Mouse (Mus musculus) Patski (cell line): Measurements from ENCODE around the gene Usf3. TPM values are rescaled to one million over a fixed set of nuclear protein-coding genes. Genes with fewer than 3 reads are reported as not detected.

Experiments
- ATAC-seq: fragments of 100-300 bp; one replicate; pipeline ENCODE4 v1.8.0; 2021
- CTCF ChIA-PET: fragments of 350-600 bp; sonication (Branson Sonifier 250); formaldehyde crosslinking; loops from one replicate; lab custom pipeline; 2022; ENCODE audit warnings: inconsistent platforms; lab: Charles Lee
- POLR2A ChIA-PET: fragments of 350-600 bp; sonication (Branson Sonifier 250); formaldehyde crosslinking; loops from one replicate; lab custom pipeline; 2022; ENCODE audit warnings: antibody characterized with exemption, inconsistent platforms; lab: Charles Lee
- DNase-seq: peaks from one replicate; pipeline ENCODE4 v3.0.0-alpha.2; 2011; ENCODE audit warnings: low read depth, low spot score
- H3K27me3 ChIP-seq: fragments of 371-371 bp; one replicate; pipeline ENCODE4 v1.5.1; 2021
- CTCF ChIP-seq: fragments of 100-300 bp; IDR thresholded peaks from one replicate; pipeline ENCODE4 v1.5.1; 2021
- in situ Hi-C: fragments of 300-500 bp; cut with MboI; formaldehyde crosslinking; loops from 3 replicates; pipeline ENCODE4 v1.11.1; 2018; ENCODE audit warnings: low pct_unique_long_range_greater_than_20kb, mixed read lengths
- polyA plus RNA-seq: library from polyadenylated mRNA; unstranded; gene quantifications from one replicate; pipeline ENCODE4 v1.2.3, GENCODE M21; 2021

Usf3 gene
- polyA plus RNA-seq, result 10.2 TPM

DNA sequence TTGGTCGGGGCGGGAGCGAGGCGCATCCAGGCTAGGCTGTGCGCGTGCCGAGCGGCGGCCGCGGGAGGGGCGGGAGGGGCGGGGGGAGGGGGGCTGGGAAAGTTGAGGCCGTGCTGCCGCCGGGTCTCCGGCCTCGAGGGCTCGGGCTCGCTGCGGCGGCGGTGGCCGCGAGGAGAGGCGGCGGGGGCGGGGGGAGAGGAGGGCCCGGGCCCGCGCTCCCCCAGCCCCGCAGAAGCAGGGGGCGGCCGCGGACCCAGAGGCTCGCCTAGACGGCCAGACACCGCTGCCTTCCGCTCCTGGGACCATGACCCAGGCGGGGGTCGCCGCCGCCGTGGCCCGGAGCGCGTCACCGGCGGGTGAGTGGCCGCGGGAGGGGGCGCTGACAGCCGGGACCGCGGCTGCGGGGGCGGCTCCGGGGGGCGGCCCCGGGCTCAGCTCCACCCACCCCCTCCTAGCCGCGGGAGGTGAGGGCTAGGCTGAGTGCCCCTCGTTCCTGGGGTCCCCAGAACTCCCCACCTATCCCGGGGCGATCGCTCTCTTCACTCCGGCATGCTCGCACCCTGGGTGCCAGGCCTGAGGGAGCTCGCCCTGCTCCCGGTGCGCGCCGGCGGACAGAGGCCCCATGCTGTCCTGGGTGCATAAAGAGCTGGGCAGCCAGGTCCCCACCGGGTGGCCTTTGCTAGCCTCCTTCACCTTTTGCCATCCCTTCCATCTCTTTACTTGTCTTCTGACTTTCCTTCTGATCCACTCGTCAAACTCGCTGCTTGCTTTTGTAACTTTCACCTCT is at the start of gene Usf3:
TSS of gene Usf3 (plus strand) at position 92 of the 787 bp plus-strand sequence.
- in situ Hi-C loops, result no loop called here
- peak; percentile 37 for ATAC-seq
- H3K27me3 ChIP-seq, result no peaks in the 10 kb centered on the region
- CTCF ChIA-PET, result interaction anchor here (0.9 to 1.9 kb wide), 8 partner anchors 10 to 484 kb away, joined by 3 to 9 read pairs (median 4); no protein-coding TSS in a partner anchor
- POLR2A ChIA-PET, result interaction anchor here (0.7 to 1.4 kb wide), 4 partner anchors 34 to 41 kb away, joined by 3 to 6 read pairs (median 4); partner anchors contain the start of genes Atp6v1a and Naa50
- TF ChIP-seq CTCF, result no peak
- no peak for DNase-seq

GRCm38 (mm10) chr16:44123786-44124185 is 49.3 kb upstream of the Usf3 start:
- CTCF ChIA-PET, result interaction anchor here (0.6 to 1.9 kb wide), 3 partner anchors 10 to 32 kb away, joined by 4 to 5 read pairs (median 4); no protein-coding TSS in a partner anchor
- DNase-seq, result no peak
- ATAC-seq, result no peak
- POLR2A ChIA-PET, result no interaction called here
- H3K27me3 ChIP-seq, result no peaks in the 10 kb centered on the region
- TF ChIP-seq CTCF, result no peak
- in situ Hi-C loops, result no loop called here

GRCm38 (mm10) chr16:44124713-44125112 is 48.3 kb upstream of the Usf3 start:
- no peaks in the 10 kb centered on the region for H3K27me3 ChIP-seq
- no peak for DNase-seq
- CTCF ChIA-PET, result interaction anchor here (1.3 to 1.9 kb wide), 2 partner anchors 9 to 18 kb away, joined by 3 to 5 read pairs; no protein-coding TSS in a partner anchor
- no peak for ATAC-seq
- in situ Hi-C loops, result loop anchor here (25.0 kb wide), 1 partner anchor 1038 kb away; the partner anchor contains the start of genes Atg3 and Slc35a5
- TF ChIP-seq CTCF, result no peak
- POLR2A ChIA-PET, result interaction anchor here (0.5 kb wide), 1 partner anchor 48 kb away, joined by 3 read pairs; no protein-coding TSS in a partner anchor

DNA sequence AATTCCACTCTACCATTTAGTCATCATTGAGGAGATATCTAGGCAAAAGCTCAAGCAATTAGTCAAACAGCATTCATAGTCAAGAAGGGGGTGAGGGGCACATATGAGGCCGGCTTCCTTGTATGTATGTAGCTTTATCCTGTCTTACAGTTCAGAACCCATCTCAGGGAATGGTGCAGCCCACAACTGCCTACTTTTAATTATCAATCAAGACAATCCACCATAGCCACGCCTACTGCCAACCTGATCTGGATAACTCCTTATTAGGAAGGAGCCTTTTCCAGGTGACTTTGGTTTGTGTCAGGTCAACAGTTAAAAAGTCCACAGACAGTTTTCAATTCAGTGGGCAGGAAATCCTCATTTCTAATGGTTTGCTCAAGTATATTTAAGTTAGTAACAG is 47.6 kb upstream of the Usf3 start:
- DNase-seq (no peak), ATAC-seq (no peak)
- H3K27me3 ChIP-seq, result no peaks in the 10 kb centered on the region
- POLR2A ChIA-PET, result interaction anchor here (0.5 kb wide), 1 partner anchor 47 kb away, joined by 3 read pairs; no protein-coding TSS in a partner anchor
- CTCF ChIA-PET, result interaction anchor here (1.3 kb wide), 1 partner anchor 17 kb away, joined by 3 read pairs; no protein-coding TSS in a partner anchor
- no peak for TF ChIP-seq CTCF
- in situ Hi-C loops, result loop anchor here (25.0 kb wide), 1 partner anchor 1037 kb away; the partner anchor contains the start of genes Atg3 and Slc35a5

GRCm38 (mm10) chr16:44126437-44126836 is 46.6 kb upstream of the Usf3 start:
- ChIA-PET CTCF (no interaction called here), POLR2A (no interaction called here)
- H3K27me3 ChIP-seq, result no peaks in the 10 kb centered on the region
- no peak for ATAC-seq
- in situ Hi-C loops, result loop anchor here (25.0 kb wide), 1 partner anchor 1036 kb away; the partner anchor contains the start of genes Atg3 and Slc35a5
- DNase-seq, result no peak
- TF ChIP-seq CTCF, result no peak

DNA sequence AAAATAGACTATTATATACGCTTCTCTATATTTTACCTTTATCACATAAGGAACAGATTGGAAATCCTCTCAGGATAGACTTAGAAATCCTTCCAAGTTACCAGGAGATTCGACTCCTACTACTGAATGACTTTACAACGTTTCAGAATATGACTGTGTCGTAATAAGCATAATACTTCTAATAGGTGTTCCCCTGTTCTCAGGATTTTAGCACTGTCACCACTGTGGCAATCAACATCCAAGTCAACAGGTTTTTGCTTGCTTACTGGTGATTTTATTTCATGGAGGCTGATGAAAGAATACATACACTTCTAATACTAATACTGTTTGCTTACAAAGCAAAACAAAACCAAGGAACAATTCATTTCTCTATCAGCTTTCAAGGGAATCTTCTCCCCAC is 40.7 kb upstream of the Usf3 start:
- DNase-seq, result no peak
- POLR2A ChIA-PET, result interaction anchor here (1.1 kb wide), 1 partner anchor 42 kb away, joined by 4 read pairs; no protein-coding TSS in a partner anchor
- no peak for ATAC-seq
- H3K27me3 ChIP-seq, result no peaks in the 10 kb centered on the region
- CTCF ChIA-PET, result no interaction called here
- in situ Hi-C loops, result loop anchor here (25.0 kb wide), 1 partner anchor 1030 kb away; the partner anchor contains the start of genes Atg3 and Slc35a5
- no peak for TF ChIP-seq CTCF

GRCm38 (mm10) chr16:44133187-44133586 is 39.9 kb upstream of the Usf3 start:
- in situ Hi-C loops, result loop anchor here (25.0 kb wide), 1 partner anchor 1029 kb away; the partner anchor contains the start of genes Atg3 and Slc35a5
- TF ChIP-seq CTCF, result no peak
- DNase-seq (no peak), ATAC-seq (no peak)
- POLR2A ChIA-PET, result interaction anchor here (1.1 kb wide), 1 partner anchor 41 kb away, joined by 4 read pairs; no protein-coding TSS in a partner anchor
- CTCF ChIA-PET, result interaction anchor here (2.2 kb wide), 1 partner anchor 9 kb away, joined by 5 read pairs; no protein-coding TSS in a partner anchor
- no peaks in the 10 kb centered on the region for H3K27me3 ChIP-seq

- no peak for DNase-seq
- in situ Hi-C loops, result loop anchor here (25.0 kb wide), 1 partner anchor 1026 kb away; the partner anchor contains the start of genes Atg3 and Slc35a5
- POLR2A ChIA-PET, result interaction anchor here (0.6 kb wide), 1 partner anchor 147 kb away, joined by 3 read pairs; no protein-coding TSS in a partner anchor
- CTCF ChIA-PET, result no interaction called here
- ATAC-seq, result no peak
- no peak for TF ChIP-seq CTCF
- H3K27me3 ChIP-seq, result no peaks in the 10 kb centered on the region
These were observed 36.5 kb upstream of the Usf3 start for GRCm38 (mm10) chr16:44136511-44137021.

DNA sequence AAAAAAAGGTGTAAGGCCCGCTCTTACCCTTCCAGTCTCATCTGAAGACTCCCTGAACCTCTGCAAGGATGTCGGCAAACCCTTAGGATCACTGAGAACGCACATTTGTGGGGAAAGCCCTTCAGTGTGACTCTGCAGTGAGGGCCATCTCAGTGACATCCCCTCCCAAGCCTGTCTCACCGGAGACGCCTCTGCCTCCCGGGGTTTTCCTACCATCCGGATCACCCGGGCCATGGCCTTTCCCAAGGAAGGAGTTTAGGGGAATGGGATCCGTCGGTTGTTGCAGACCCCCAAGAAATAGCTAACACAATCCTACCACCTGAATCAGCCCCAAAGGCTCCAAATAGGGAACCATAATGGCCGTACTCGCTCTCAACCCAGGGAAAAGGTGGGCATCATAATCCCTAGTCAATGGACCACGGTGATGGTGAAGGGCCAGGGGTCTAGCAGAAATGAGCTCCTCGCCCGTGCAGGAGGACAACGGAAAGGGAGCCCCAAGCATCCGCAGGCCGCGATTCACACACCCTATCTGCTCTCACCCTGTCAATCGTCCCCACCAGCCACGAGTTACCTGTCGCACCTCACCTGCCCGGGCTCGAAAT is 34.6 kb upstream of the Usf3 start:
- in situ Hi-C loops, result loop anchor here (25.0 kb wide), 1 partner anchor 1024 kb away; the partner anchor contains the start of genes Atg3 and Slc35a5
- ChIA-PET CTCF (no interaction called here), POLR2A (interaction anchor here (1.2 kb wide), 1 partner anchor 34 kb away, joined by 3 read pairs; no protein-coding TSS in a partner anchor)
- ATAC-seq (peak; percentile 3), DNase-seq (no peak)
- no peaks in the 10 kb centered on the region for H3K27me3 ChIP-seq
- no peak for TF ChIP-seq CTCF
